Mouse (Mus musculus): ENCODE measurements around the gene Mmd. TPM values are rescaled to one million over a fixed set of nuclear protein-coding genes. Genes with fewer than 3 reads are reported as not detected.

Gene Mmd
- total RNA-seq (2021): 1 to 10 TPM; 9.1 to 9.3 TPM
- long read RNA-seq, experiment 1, partial matches to known transcripts: 4 of 15 reads
- long read RNA-seq, experiment 1, other reads (novel, unspliced or antisense): 8 of 15 reads
- long read RNA-seq, experiment 2, partial matches to known transcripts: 3 of 7 reads
- long read RNA-seq, experiment 2, other reads (novel, unspliced or antisense): 4 of 7 reads

DNA sequence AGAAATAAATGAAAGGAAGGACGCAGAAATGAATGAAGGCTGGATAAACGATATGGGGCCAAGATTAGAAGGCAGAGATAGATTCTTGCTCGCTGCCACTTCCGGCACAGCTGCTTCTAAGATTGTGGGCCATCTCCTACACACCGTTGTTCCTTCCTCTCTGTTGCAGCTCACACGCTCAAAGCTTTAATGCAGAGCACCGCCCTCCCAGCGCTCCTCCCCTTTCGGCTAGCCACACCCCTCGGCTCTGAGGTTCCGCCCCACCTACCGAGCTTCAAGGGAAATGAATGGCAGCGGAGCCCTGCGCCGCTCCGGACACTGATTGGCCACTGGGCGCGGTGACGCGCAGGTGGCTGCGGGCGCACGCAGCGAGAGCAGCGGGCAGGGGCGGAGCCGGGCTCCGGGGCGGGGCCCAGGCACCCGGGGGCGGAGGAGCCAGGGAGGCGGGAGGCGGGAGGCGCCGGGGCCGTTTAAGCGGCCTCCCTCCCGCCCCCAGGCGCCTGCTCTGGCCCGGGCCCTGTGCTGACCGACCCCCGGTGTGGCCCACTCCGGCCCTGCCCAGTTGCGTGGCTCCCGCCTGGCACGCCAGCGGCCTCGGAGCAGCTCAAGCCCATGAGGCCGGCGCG lies at the start of gene Mmd:
Gene Mmd, plus strand, starts transcription at position 432 of the 626 bp plus-strand sequence.
- peak; percentile 94 to 96 for DNase-seq
- intact Hi-C loops (cut with DNase I): no loop called here

DNA sequence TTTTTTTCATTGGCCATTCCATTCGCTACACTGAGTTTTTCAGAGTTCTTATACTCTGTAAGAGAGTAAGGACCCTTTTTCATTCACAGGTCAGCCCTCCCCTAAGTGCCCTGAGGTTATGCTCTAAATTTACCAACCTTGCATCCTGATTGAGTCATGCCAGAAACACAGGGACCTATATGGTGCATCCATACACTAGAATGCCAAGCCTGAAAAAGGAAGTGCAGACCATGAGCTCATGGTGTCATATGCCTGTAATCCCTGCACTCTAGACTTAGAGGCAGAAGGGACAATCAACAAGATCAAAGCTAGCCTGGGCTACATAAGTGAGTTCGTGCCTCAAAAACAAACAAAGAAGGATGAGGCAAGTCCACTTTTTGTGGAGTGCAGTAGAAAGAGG lies 48.4 kb upstream of the Mmd start:
- intact Hi-C loops (cut with DNase I): no loop called here
- no peak for DNase-seq

- DNase-seq: no peak
- intact Hi-C loops (cut with DNase I): no loop called here
Observed at GRCm38 (mm10) chr11:90214246-90214645, 35.0 kb upstream of the Mmd start.

DNA sequence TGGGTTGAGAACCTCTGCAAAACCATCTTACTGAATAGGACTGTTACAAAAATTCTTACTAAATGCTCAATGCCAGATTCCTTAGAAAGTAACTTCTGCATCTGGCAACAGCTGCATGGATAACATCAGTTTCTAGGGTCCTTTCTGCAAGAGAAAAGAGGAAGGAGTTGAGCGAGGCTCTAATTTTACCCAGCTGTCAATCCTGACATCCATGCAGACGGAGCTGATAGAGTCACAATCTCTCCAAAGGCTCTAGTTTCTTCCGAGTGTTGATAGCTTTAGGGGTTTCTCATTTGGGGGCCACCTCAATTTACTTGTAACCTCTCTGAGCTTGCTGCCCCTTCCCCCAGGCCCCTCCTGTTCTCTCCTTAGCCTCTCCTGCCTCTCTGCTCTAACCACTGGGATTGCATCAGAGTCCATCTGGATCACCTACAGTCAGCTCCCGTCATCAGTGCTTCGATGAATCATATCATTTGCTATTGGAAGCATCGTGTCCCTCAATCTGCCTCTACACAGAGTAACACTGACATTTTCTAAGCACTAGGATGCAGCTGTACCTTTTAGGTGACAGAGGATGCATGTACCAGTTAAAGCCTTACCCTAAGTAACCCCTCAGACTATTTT lies 29.1 kb upstream of the Mmd start:
- intact Hi-C loops (cut with DNase I): no loop called here
- no peak for DNase-seq

GRCm38 (mm10) chr11:90220750-90221149 lies 28.5 kb upstream of the Mmd start:
- intact Hi-C loops (cut with DNase I): no loop called here
- no peak for DNase-seq

DNA sequence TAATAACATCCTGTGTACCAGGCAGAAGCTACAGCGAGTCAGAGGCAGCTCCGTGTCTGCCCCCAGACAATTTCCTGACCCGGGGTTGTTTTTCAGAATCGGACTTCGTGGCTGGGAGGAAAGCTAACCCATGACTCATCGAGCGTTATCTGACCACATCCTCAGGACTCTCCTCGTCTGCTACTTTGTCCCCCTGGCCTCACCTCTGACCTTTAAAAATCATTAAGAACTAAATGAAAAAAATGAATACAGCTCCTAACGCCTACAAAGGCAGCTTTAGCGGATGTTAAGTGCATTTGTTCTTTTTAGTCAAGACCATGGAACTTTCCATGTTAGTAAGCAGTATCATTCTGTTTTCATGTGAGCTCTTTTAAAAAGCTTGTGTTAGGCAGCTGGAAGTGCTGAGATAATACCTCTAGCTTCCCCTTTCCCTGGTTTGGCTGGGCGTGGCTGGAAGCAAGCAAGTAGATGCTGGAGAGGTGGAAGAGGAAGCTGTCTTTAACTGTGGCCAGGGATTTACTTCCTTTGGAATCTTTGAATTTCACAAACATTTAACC lies 24.3 kb upstream of the Mmd start:
- intact Hi-C loops (cut with DNase I): no loop called here
- no peak for DNase-seq

GRCm38 (mm10) chr11:90227000-90227922 lies 22.0 kb upstream of the Mmd start:
- no peak for DNase-seq
- intact Hi-C loops (cut with DNase I): no loop called here

DNA sequence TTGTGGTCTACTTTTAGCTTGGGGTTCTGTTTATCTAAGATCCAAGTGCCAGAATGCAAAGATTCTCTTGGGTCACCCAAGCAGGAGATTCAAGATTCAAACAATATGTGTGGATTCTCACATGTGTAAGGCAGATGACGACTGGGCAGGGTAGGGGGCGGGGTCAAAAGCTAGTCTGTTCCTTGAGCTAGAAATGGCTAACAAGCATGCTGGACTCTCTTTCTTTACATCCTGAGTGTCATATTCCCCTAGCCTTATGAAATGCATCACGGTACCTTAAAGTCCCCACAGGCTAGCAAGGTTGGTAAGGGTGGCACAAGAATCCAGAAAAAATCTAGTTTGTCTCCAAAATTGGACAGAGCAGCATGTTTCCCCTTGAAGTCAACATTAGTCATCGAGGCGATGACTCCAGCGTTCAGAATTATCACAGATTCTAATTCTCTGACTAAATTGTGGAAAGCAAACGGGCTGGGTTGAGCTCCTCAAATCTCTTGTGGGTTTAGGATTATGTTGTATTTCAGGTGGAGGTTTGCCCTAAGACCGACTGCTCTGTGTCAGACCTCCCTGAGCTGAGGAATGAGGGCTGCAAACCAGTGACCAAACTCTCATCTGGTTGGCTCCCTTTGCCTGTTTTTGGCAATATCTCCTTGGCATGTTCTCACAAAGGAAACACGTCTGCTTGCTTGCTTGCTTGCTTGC lies 20.9 kb upstream of the Mmd start:
- intact Hi-C loops (cut with DNase I): no loop called here

GRCm38 (mm10) chr11:90229800-90230199 lies 19.5 kb upstream of the Mmd start:
- DNase-seq: no peak
- intact Hi-C loops (cut with DNase I): no loop called here

More for the DNA sequence above, 20.9 kb upstream of the Mmd start:
- DNase-seq: no peak

GRCm38 (mm10) chr11:90230671-90231070 lies 18.6 kb upstream of the Mmd start:
- DNase-seq: no peak
- intact Hi-C loops (cut with DNase I): no loop called here

- no peak for DNase-seq
- intact Hi-C loops (cut with DNase I): no loop called here
Observed at GRCm38 (mm10) chr11:90231631-90232030, 17.6 kb upstream of the Mmd start.

DNA sequence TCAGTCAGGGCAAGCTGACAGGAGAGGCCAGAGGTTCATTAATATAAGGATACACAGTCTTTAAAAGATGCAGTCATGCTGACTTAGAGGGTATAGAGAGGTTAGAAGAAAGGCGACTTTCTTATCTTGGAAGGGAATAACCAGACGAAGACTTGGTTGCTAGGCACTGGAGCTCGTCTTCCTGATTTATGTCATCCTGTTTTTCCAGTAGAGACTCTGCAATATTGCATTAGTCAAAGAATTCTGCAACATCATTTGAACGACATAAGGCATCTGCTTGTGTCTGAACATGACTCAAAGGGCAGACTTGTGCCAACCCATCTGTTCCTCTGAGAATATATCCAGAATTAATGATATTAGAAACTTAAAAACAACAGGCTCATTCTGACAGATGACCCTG lies 16.6 kb upstream of the Mmd start:
- no peak for DNase-seq
- intact Hi-C loops (cut with DNase I): no loop called here

GRCm38 (mm10) chr11:90235221-90235620 lies 14.0 kb upstream of the Mmd start:
- no peak for DNase-seq
- intact Hi-C loops (cut with DNase I): no loop called here

DNA sequence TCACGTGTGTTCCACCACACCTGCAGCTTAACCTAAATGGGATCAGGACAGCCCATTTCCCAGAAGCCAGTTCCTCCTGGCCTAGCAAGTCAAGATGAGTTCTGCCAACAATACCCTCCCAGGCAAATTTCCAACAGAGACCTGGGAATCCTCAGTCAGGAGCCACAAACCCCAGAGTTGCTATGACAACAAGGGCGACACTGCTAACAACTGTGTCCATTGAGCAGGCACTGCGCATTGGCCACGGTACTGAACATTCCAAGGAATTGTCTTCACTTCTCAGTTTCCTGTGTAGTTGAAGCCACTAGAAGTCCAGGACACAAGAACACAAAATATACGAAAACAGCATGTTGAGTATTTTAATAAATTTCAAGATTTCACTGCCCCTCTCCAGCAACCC lies 11.6 kb upstream of the Mmd start:
- DNase-seq: no peak
- intact Hi-C loops (cut with DNase I): no loop called here

- DNase-seq: no peak
- intact Hi-C loops (cut with DNase I): no loop called here
Observed at GRCm38 (mm10) chr11:90238657-90239056, 10.6 kb upstream of the Mmd start.

GRCm38 (mm10) chr11:90240652-90241330 lies 8.5 kb upstream of the Mmd start:
- DNase-seq: no peak
- intact Hi-C loops (cut with DNase I): no loop called here

DNA sequence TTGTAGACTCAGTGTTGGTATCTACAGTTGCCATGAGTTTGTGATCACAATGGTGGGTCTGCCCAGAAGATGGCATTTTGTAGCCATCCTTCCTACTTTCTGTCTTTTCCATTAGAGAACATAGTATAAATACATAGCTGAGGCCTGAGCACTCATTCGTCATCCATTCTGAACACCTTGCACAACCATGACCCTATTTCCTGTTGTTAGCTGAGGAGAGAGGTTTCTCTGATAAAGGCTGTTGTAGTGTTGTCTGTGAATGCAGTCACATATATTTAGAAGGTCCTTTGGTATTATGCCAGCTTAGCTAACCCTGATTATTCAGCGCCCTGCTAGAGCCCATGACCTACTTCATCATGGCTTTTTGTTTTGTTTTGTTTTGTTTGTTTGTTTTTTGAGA lies 7.4 kb upstream of the Mmd start:
- no peak for DNase-seq
- intact Hi-C loops (cut with DNase I): no loop called here

DNA sequence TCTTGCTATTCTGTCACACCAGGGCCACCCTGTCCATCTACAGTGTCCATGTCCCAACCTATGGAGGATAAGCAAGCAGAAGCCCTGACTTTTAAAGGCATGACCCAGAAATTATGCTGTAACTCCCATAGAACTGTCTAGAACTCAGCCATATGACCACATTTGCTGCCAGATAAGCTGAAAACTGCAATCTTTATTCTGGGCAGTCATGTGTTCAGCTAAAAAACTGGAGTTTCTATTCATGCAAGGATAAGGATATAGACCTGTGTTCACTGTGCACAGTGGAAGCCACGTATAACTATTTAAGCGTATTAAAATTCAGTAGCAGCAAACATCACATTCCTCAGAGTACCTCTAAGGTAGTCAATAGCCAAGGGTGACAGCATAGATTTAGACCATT lies 6.0 kb upstream of the Mmd start:
- intact Hi-C loops (cut with DNase I): no loop called here
- no peak for DNase-seq

GRCm38 (mm10) chr11:90245630-90246029 lies 3.6 kb upstream of the Mmd start:
- intact Hi-C loops (cut with DNase I): no loop called here
- no peak for DNase-seq

GRCm38 (mm10) chr11:90246676-90247075 lies 2.6 kb upstream of the Mmd start:
- no peak for DNase-seq
- intact Hi-C loops (cut with DNase I): no loop called here

All from gastrocnemius, postnatal 36 days (tissue).